Mouse (Mus musculus) embryo, embryonic 11.5 days (tissue): ENCODE results near the gene Mfn2.
"Not testable (repeated sequence)": the region's sequence is repeated elsewhere in the genome, so short reads cannot be mapped to it uniquely, and the experiment has no call there.

Experiments
- DNase-seq: peaks from one replicate; pipeline ENCODE4 v3.0.0-alpha.2; 2012; ENCODE audit warnings: low read depth, low spot score

The Mfn2 gene

GRCm38 (mm10) chr4:147868450-147869031 is 36.0 kb downstream of the Mfn2 start, which contains the start of the genes Miip and Fv1:
TSS of gene Miip (minus strand) at chr4:147868816.
TSS of gene Fv1 (plus strand) at chr4:147868979.
- DNase-seq = peak; percentile 89

DNA sequence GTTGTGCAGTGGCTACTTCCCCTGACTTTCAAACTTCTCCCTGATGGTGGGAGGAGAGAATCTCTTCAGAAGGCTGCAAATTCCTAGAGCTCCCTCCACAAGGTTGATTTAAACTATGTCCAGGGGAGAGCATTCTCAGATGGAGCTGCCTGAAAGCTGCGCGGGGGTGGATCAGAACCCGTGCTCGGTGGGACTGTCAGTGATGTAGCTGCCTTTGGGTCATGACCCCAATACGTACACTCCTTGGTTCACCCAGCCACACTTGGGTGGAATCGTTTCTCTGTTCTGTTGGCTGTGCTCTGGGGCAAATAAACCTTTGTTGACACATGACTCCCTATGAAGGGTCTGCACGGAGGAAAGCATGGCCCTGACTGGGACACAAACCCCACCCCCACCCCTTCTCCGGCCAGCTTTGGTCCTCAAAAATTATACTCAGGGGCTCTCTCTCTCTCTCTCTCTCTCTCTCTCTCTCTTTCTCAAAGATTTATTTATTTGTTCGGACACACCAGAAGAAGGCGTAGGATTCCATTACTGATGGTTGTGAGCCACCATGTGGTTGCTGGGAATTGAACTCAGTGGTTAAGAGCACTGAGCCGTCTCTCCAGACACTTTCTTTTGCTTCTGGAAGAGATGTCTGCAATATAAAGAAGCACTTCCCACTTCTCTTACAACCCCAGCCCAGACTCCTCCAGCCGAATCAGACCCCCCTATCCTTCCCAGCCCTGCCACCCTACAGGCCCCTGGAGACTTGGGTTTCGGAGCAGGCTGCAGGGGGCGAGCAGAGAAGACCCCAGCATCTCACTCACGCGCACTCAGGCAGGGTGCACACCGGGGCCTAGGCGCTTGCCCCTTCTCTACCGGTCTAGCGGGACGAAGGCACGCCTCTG is 36.7 kb downstream of the Mfn2 start:
- DNase-seq = no peak

DNA sequence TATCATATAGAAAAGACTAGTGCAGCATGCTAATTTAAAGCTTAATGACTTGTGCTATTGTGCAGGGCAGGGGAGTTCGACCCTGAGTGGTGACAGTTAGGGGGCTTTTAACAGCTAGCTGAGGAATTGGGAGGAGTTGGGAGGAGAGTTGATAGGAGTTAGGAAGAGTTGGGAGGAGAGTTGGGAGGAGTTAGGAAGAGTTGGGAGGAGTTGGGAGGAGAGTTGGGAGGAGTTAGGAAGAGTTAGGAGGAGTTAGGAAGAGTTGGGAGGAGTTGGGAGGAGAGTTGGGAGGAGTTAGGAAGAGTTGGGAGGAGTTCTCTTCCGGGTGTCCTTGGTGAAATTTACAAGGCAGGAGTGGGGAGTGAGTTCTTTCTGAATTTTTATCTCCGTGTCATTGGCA is 37.7 kb downstream of the Mfn2 start:
- DNase-seq = not testable (repeated sequence)

DNA sequence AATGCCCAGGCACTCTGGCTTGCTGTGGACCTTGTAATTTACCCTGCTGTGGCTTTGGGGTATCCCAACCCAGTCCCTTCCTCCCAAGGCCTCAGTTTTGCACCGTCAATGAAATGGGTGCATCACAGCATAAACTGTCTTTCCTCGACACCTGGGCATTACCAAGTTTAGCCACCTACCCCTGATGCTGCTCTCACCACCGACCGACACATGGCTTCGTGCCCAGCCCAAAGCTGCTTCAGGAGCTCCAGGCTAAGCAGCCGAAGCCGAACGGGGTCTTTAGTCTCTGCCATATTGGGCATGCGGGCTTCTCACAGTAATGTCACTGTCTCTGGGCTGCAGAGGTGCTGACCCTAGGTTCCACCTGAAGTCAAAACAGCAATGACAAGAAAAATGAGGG is 38.4 kb downstream of the Mfn2 start:
- no peak for DNase-seq

- DNase-seq = no peak
Measured at GRCm38 (mm10) chr4:147865651-147866050, 38.9 kb downstream of the Mfn2 start.

GRCm38 (mm10) chr4:147862051-147862450 is 42.5 kb downstream of the Mfn2 start:
- no peak for DNase-seq

DNA sequence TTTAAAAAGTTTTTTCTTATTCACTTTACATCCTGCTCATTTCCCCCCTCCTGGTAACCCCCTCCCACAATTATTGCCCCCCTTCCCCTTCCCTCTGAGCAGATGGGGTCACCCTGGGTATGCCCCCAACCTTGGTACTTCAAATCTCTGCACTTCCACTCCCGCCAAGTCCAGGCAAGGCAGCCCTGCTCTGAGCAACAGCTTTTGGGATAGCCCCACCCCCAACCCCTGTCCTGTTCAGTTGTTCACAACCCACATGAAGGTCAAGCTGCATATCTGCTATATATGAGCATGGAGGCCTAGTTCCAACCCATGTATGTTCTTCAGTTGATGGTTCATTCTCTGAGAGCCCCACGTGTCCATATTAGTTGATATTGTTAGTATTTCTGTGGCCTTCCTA is 53.7 kb downstream of the Mfn2 start:
- no peak for DNase-seq

GRCm38 (mm10) chr4:147848584-147848991 is 55.9 kb downstream of the Mfn2 start:
- no peak for DNase-seq

DNA sequence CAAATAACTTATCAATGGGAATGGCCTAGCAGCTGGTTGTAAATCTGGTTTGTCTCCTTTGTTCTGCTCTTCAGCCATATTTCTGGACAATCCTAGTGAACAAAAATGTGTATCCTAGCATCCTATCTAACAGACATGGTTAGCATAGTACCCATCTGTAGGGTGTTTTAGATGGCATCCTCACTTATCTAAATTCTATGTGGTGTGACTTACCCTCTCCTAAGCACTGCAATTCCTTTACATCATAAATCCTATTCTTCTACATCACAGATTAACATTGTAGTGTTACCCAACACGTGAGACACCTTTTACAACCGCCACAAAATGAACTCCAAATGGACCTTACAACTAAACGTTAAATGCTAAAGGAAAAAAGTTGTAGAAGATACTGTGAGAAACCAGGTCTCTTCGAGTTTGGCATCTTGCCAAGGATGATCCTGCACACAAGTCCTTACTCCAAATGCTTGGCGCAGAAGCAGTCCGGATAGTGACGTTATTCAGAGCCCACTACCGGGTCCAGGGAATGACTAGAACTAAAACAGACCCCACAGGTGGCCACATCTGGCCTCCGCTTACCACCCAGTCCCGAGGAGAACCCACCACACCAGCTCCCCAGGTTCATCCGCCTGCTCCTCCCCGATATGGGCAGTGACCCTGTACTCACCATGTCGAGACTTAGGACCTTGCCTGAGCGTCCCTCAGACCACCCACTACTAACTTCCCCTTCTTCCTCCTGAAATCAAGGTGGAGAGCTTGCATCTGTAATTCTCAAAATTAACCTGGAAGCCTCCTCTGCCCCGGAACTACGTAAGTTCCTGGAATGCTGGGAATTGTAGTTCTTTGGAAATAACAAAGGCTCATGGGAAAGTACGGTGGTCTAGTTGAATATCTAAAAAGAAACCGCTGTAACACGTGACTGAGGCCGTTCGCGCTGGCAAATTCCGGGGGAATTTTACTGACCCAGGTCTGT is 56.6 kb downstream of the Mfn2 start, which contains the start of gene Zfp933:
Zfp933 (minus strand) TSS at position 753 of the 970 bp plus-strand sequence.
- peak; percentile 67 for DNase-seq

DNA sequence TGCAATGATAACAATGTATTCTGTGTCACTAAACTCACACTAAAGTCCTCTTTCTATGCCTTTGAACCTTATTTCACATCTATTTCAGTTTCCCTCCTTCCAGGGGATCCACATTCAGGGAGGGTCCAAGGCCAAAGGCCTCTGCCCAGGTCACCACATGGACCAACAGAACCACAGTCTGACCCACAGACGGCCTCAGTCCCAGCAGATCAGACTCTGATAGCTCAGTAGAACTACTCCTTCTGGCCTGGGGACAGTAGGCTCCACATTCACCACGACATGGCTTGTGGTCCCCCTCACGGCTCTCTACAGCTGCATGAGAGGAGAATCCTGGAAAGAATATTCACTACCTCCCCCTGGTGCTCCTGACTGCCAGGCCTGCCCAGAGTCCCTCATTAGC is 61.6 kb downstream of the Mfn2 start:
- no peak for DNase-seq

DNA sequence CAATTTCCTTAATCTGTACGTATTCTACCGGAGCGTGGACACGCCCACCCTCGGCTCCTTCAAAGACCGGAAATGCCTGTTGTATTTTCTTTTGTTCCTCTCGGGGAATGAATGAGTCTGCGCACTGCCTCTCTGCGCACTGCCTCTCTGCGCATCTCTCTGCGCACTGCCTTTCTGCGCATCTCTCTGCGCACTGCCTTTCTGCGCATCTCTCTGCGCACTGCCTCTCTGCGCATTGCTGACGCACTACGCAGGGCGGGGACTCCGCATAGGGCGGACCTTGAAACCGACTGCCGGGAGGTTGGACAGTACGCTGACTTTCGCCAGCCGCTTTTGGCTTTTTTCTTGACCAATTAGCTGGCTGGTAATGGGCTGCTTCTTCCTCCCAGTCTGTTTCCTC is 65.2 kb downstream of the Mfn2 start:
- not testable (repeated sequence) for DNase-seq

DNA sequence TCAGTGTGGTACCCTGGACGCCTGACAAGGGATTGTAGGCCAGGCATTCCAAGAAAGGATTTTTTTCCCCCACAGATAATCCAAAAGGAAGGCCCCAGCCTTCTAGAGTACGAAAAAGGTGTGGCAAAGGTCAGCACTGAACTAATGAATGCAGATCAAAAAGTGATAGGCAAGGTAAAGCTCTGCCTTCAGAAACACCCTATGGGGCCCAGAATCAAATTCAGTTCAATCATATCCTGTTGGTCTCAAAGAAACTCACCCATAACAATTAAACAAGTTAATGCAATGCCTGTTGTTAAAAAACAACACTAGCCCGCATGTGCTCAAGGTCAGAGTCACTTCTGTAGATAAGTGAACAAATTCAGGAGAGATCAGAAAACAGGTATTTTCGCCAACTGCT is 80.1 kb downstream of the Mfn2 start:
- no peak for DNase-seq
